Mouse (Mus musculus) adrenal gland, adult 8-10 months (tissue): ENCODE data around the gene Myo16. TPM values are rescaled to one million over a fixed set of nuclear protein-coding genes. Genes with fewer than 3 reads are reported as not detected.

Experiments
- DNase-seq: peaks from one replicate; pipeline ENCODE4 v3.0.0; 2022
- total RNA-seq, 4 experiments: library from RNA; stranded (reverse); gene quantifications; 2 replicates each; pipeline ENCODE4 v1.2.4; 2022

Gene Myo16
- total RNA-seq, 4 experiments from 2014 or later, result 0.09 to 0.38 (median 0.19) TPM

DNA sequence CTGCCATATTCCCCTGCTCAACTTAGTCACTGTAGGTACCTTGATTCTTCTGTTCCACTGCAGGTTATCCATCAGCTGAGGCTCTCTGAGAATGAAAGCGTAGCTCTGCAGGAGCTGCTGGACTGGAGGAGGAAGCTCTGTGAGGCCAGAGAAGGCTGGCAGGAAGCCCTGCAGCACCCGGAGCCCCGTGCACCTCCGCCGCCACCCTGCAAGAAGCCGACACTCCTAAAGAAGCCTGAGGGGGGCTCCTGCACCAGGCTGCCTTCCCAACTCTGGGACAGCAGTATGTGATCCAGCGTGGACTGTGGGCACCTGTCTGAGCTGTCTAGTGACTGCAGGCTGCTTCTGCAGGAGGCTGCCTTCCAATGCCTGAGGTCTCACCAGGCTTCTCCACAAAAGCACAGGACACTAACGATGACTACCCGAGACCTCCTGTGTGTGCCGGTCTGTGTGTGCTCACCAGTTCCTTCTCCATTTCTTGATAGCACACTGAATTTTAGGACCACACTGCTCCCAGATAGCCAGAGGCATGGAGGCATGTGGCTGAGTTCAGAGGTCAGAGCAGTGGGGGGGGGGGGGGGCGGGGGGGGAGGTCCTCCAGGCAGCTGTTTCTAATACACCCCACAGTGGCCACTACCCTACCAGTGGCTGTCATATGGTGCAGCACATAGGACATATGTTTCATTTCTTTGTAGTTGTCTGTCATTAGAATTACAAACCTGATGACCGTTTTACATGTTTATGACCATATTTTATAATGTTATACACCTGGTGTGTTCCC lies 479.8 kb downstream of the Myo16 start:
- no peak for DNase-seq

DNA sequence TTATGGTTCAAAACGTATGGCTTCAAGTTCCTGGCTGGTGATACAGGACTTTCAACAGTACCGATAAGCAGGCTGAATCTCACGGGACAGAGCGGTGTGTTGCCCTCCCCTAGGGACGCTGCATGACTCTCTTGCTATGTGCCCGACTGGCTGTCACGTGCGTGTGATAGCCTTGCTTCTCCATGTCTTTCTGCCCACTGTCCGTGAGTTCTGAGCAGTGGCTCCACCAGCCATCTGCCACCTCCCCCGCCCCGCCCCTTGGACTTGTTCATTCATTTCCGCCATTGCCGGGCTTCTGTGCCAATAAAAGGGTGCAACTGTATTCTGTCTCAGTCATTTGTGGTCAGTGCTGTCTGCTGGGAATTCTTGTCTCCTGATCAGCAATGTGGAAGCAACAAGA lies 480.7 kb downstream of the Myo16 start:
- no peak for DNase-seq

DNA sequence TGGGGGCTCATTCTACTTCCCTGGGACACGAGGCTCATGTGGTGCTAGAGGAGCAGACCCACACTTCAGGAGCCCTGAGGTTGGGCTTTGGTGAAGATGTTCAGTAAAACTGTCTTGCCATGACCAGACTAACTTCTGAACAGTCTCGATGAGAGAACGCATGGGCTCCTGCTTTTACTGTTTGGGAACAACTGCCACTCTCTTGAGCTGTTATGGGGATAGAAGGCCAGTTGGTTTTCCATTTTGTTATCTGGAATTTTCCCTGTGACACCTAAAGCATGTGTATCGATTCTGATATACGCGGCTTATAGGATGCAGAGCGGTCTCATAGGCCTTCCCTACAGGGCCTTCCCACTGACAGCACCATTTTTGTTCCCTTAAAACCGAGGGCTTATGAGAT lies 485.2 kb downstream of the Myo16 start:
- no peak for DNase-seq

DNA sequence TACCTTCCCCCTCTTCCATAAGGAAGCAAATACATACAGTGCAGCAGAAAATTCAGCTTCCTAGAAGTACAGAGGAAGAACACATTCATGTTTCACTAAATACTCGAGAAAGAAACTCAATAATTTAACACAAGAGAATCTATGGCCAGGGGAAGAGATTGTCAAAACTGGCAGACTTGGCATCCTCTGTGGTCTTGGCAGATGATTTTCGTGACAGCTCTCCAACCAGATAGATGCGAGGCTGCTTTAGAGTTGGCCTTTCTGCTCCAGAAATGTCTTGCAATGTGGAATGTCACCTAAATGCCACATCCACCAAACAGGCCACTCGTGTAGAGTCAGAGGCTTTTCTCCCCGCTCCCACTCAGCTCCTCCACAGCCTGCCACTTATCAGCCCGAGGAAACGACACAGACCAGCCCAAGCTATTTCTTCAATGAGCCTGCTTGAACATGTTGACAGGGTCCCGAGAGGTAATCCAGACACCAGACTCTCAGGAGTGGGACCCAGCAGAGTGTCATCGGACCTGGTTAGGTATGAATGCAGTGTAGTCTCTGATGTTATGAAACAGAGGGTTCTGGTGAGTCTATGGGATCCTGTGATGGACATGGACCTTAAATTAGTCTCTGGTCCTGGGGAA lies 486.6 kb downstream of the Myo16 start:
- DNase-seq, result no peak

DNA sequence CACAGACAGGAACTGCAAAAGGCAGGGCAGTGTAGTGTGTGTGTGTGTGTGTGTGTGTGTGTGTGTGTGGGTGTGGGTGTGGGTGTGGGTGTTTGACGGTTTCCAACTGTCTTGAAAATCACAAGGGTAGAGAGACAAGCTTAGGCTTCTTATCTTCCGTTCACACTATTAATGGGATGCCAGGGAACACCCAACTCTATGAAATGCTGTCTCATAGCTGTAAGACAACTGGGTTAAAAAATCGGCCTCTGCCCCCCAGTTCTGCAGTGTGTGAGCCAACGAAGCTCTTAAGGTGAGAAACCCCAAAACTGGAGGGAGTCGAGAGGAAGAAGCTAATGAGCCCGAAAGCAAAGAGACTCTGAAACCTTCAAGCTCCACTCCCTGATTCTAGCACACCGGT lies 487.1 kb downstream of the Myo16 start:
- no peak for DNase-seq

DNA sequence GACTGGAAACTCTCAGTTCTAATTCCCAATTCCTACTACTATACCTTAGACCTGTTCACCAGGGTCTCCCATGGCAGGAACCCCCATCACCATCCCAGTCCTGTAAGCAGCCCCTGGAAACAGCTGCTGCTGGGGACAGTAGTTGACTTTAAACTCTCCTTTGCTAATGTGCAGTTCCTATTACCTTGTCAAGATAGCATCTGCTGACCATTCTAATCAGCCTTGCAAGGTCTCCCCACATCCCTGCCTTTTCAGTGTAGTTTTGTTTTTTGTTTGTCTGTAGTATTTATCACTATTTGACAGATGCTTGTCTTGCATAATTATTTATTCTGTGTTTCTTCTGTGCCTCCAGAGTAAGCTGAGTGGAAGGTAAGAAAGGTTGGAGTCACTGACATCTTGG lies 487.6 kb downstream of the Myo16 start:
- no peak for DNase-seq

DNA sequence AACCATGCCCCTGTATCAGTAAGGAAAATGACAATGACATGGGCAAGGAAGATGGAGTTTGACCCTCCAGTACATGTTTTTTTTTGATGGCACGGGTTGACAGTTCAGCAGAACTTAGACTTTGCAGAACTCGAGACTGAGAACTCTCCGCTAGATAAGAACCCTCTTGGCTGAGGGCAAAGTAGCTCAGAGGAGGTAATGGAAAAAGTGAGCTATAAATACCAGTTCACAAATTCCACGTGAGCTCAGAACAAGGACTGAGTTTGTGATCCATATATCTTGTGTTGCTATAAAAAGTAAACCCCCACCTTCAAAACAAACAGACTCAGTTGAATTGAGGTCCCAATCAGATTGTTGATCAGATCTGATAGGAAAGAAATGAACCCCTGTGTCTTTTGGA lies 489.5 kb downstream of the Myo16 start:
- no peak for DNase-seq

DNA sequence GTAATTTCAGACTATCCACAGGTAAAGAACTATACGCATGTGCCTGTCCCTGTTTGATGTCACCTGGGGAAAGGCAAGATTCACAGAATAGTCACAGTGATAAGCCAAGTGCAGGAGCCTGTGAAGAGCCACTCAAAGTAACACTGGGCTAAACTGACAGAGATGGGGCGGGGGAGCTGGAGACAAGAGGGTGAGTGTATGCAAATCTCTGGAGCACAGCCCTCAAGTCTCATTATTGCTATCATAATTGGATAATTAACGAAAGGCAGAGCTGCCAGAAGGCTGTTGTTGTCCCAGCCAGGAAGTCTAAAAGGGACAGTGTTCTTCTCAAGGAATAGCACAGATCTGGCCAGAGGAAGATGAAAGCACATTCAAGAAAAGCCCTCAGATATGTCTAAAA lies 490.8 kb downstream of the Myo16 start:
- DNase-seq, result no peak

DNA sequence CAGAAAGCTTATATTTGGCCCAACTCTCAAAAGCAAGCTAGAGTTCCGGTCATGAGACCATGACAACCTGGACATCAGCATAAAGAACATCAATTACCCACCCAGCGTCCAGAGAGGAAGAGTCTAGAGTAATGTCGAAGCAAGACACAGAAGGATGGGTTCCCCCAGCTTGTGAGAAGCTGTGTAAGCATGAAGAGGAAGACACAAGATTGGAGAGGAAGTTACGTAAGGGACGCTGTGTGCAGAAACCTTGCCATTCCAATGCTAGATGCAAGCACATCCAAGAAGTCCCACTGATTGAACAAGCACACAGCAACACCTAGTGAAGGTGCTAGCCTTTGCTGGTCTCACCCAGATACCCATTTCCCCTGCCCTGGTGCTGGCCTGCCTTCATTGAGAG lies 492.0 kb downstream of the Myo16 start:
- DNase-seq, result no peak

DNA sequence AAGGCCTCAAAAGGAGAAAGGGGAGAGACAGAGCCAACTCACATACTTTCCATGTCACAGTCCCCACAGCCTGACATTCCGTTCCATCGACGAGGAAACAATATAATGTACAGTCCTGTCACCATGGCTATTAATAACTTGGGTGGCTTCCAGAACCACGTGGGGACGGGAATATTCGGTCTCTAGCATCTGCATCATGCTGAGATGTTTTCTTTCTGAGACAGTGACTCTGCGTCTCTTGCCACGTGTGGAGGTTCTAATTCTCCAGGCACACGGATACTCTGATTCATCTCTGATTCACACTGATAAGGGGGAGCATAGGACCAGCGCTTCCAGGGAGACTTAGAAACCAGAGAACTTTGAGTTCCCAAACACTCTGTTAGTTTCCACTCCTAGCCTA lies 492.8 kb downstream of the Myo16 start:
- no peak for DNase-seq

DNA sequence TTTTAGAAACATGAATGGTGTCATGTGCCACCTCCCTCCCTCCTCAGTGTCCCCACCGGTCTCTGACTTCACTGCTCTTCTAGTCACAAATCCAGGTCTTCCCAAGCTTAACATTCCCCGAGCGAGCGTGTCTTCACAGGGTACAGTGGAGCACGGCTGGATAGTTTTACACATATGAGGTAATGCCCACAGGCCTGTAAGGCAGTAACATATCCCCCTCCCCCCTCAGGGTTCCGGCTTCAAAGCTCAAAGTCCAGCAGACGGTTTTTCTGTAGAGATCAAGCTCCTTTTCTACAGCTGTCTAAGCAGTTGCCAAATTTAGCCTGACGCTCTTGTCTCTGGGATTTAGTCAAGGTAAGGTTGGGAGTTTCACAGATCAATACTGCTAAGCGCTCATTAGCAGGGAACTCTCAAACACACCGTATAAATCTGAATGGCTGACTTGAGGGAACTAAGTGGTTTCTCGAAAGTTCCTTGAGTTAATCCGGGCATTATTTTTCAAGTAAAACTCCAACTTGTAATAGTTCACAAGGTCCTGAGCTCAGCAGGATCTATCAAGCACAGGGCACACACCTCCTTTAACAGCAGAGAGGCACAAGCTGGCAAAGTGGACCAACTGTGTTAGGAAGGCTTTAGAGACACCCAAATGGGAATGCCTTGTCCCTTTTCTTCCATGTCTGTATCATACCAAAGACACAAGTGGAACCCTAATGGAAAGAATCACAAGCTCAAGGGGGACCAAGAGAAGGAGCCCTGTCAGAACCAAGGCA lies 498.0 kb downstream of the Myo16 start:
- no peak for DNase-seq

DNA sequence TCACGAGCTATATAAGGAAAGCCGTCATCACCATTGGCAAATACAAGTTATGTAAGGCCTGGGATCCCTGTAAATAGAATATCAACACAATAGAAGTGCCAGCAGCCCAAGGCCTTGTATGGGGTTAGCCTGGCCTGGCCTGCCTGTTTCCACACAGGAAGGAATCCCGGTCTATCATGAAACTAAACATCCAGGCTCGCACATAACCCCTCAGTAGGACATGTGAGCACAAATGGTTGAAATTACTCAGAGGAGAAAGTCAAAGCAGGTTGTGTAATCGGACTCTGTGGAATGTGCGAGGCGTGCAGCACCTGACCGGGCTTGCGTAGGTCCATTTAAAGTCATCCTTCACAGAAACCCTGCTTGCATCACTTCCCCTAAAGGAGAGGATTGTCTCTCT lies 499.6 kb downstream of the Myo16 start:
- no peak for DNase-seq

DNA sequence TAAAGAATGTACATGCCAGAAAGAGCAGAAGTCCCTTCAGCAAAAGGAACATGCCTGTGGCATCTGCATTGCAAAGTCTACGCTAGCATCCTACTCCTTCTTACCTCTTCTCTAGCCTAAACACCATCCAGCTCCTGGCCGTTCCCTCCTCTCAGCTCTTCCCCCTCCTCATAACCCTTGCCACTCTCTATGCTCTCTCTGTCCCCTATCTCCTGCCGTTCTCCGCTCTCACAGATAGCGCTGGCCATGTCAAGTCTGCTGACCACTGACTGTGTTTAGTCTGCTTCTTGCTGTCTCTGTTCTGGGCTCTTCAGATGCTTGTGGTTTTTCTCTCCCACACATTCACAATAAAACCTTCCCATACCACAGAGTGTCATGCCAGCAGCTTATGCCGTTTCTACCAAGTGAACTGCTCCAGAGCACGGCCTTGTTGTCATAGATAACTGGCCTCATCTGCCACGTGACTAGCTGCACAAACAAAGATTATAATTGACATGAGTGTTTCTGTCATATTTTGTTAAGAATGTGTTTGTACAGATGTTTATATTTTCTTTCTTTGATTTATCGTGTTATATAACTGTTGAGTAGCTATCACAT lies 501.3 kb downstream of the Myo16 start:
- no peak for DNase-seq

DNA sequence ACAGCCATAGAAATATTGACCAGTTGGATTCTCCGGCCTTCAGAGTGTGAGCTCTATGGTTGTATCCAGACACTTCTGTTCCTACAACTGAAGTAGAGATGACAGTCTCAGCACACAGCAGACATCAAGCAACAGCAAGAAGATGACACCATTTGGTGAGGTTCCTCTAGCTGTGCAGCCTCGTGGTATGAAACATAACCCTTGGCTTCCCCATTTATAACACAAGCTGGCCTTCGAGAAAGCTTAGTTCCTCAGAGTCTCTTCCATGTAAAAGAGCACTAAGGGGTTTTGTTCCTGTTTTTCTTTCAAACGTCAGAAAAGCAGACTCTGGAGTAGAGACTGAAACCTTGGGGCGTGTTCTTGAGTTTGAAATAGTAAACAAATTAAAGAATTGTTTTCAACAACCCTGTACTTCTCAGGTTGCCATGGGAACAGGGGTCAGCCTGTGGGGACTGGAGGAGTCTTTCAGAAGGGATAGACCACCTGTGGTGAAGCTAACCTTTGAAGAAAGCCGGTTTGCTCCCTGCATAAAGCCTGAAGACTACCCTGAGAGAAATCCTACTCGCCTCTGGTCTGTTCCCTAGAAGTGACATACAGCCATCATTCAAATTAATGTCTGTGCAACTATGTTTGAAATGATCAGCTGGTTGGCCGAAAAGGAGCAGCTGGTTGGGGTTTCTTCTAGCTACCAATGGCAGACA lies 510.2 kb downstream of the Myo16 start:
- no peak for DNase-seq

DNA sequence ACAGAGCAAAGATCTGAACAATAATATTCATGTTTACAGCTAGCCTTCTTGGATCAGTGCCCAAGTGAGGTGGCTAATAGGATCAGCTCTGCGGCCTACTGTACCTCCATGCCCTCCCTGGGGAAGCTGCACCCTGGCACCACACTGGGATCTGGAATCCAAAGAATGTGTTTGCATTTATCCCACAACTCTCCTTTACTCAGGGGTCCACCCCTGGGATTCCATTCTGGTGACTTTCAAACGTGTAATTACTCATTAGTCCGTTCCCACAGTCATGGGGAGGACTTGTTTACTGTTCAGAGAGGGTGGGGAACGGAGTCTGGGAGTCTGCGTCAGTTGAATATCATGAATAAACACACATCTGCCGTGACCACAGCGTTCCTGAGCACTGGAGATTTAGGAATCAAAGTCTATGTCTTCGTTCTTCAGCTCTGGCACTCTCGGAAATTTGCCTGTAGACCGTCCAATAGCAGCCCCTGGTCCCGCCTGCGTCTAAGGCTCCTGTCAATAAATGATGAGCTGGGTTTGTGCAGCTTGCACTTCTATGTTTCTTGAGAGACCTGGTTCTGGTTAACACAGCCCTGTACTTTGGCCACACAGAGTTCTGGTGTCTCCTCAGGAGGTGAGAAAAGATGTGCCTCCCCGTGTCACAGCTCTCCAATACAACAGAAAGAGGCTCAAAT lies 511.3 kb downstream of the Myo16 start:
- DNase-seq, result no peak

DNA sequence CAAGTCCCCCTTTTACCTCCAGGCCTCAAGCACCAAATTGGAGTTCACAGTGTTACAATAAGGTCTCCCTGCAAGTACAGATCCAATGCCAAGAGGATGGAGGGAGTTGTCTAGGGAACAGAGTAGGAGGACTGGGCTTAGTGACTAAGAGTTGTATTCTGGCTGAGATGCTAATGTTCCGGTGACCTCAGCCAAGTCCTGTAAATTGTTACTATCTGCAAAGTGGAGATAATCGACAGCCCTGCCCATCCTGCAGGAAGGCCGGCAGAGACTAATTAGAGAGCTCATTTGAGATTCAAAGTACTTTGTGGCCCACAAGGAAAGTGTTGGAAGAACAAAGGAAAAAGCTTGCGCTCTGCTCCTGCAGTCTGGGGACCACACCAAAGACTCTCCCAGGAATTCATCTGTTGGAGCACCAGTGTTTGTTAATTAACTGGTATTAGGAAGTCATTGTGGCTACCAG lies 512.1 kb downstream of the Myo16 start:
- no peak for DNase-seq

DNA sequence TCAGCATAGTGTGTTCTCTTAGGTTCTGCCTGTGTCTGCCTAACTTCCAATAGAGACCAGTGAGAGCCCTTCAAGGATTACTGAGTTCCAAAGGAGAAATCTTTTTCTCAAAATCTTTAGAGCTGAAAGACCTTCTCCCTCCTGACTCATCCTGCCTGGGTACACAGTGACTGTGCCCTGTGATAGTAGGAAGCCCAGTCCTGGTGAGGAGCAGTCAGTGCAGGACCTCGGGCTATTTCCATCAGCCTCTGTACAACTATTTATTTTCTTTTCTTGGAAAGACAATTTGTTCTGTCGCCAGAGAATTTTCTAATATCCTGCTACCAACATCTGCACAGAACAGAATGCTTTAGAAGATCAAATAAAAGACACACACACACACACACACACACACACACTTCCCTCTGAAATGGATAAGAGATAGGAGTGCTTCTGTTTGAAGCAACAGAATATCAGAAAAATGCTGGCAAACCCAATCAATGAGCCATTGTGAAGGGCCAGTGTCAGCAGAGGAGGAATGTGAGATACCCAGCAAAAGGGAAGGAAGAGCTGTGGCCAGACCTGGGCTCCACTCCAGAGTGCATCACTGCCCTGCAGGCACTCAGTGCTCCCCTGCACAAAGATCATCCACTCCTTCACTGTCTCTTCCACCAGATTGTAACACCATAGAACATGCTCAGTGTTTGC lies 518.3 kb downstream of the Myo16 start:
- no peak for DNase-seq

DNA sequence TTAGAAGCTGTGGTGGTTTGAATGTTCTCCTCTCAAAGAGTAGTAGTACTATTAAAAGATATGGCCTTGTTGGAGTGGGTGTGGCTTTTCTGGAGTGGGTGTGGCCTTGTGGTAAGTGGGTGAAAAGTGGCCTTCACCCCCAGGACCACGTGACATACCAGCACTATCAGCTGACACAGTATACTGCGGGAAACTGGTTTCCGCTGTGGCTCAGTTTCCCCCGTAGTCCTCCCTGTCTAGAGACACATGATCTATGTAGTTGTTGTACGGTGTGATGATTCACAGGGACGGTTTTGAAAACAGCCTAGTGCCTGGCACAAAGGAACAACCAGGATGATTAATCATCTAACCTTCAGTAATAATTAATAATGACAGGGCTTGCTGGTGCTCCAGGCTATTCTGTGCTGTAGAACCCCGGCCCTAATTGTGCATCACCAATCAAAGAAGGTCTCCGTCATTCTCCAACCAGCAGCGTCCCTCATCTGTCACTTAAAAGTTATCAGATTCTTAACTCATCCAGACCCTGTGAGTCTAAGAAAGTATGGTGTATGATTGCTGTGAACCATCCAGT lies 524.2 kb downstream of the Myo16 start:
- no peak for DNase-seq

DNA sequence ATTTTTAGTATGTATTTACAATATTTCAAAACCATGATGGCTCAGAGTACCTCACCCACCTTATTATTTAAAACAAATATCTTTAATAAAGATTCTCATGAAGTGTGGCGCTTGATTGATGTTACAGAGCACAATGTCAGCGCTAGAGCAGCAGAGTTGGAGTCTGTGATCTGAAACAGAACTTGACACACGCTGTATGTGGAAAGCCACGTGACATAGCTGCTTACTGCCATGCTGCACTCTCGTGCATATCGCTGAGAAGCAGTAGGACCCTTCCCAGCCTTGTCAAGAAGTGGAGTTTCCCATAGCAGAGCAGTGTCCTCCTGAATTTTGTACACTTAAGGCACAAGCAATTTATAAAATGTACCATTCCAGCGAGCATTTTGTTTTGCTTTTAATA lies 528.2 kb downstream of the Myo16 start:
- DNase-seq, result no peak

DNA sequence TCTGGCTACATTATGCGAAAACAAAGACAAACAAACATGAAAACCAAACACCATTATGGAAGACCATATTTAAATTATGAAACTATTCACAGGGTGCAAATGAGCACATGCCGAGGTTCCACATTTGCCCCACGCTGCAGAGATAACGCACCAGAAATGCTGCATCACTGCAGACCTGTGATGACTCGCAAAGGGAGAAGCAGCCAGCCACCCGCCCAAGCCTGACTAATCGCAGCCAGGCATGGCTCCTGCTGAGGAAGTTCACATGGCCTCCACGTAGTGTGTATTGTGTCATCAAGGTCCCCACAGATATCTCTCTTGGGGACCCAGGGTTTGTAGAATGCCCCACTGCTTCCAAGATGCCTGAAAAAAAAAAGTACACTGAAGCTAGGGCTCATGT lies 529.4 kb downstream of the Myo16 start:
- DNase-seq, result no peak
